Mouse (Mus musculus): ENCODE data around the gene Pex1. TPM values are rescaled to one million over a fixed set of nuclear protein-coding genes. Genes with fewer than 3 reads are reported as not detected.
A peak's percentile ranks its signal among the peaks of the same experiment; 100 is the strongest.

Pex1 gene
- 3.8 and 7.1 TPM in 2 replicates for polyA plus RNA-seq (2012; rRNA removed)

DNA sequence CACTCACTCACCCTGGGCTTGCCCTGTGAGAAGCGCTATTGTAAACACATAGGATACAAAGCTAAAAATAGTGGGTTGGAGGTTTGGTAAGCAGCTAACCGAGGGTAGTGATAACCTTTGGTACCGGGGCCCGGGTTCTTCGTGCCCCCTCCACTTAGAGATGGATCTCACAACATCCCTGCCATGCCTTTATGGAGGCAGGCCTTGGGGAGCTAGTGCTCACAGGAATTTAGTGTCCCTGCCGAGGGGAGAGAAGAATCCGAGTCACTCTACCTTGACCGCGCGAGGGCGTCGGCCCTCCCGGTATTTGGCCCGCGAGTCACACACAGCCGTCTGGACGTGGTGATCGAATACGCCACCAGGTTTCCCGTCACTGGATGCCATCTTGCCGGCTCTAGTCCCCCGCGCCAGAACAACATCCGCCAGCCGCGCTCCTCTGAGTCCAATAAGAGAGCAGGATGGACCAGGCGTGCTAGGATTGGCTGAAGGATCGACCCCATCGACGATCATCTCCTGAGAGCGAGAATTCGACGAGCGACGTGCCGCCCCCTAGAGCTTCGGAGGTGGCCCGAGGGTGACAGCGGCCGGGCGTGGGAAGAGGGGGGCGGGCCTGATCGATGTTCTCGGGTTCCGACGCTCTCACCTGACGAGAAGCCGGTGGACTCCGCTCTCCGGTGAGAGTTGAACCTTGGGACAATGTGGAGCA lies at the start of gene Pex1:
Gene Pex1, plus strand, starts transcription at position 374 of the 706 bp plus-strand sequence.
- peak; percentile 87 for DNase-seq
- H3K4me3 ChIP-seq (replicated peaks; ENCODE audit: extremely low read depth, low read depth, low read length) = peak within 1 kb of the TSS; percentile 97
- TF ChIP-seq POLR2A (IDR thresholded peaks at IDR 0.05; ENCODE audit: borderline replicate concordance, extremely low read depth, low read depth, low read length) (peak; percentile 74), CTCF (IDR thresholded peaks at IDR 0.05; ENCODE audit: insufficient read depth, low read length) (no peak)
- under 1% methylated on average over 50 of the region's 50 CpGs for WGBS
- peaks cover 3% of the 10 kb centered on the region for H3K4me1 ChIP-seq (ENCODE audit: control insufficient read depth, insufficient read depth, low read length)

DNA sequence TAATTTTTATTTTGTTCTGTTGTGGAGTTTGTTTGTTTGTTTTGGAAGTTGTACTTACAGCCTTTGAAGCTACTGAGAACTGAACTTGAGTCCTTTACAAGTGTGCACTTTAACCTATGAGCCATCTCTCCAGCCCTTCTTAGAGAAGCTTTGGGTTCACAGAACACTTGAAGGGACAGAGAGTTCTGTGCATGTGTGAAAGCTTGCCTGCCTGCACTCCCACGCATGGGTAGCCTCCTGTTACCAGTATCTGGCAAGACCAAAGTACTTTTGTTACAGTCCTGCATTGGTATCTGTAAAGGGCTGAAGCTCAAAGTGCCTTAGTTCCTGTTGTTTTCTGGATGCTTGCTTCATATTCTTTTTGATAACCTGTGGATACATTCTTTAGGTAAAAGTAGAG lies 49.6 kb upstream of the Pex1 start:
- Histone ChIP-seq H3K4me3 (replicated peaks; ENCODE audit: extremely low read depth, low read depth, low read length) (no peak overlapping the region), H3K4me1 (ENCODE audit: control insufficient read depth, insufficient read depth, low read length) (peaks cover 5% of the 10 kb centered on the region)
- no peak for DNase-seq
- 67% methylated on average over 1 of the region's 1 CpGs for WGBS
- no peak for TF ChIP-seq POLR2A (IDR thresholded peaks at IDR 0.05; ENCODE audit: borderline replicate concordance, extremely low read depth, low read depth, low read length)
- TF ChIP-seq CTCF (IDR thresholded peaks at IDR 0.05; ENCODE audit: insufficient read depth, low read length) = no peak

- TF ChIP-seq CTCF (IDR thresholded peaks at IDR 0.05; ENCODE audit: insufficient read depth, low read length) (no peak), POLR2A (IDR thresholded peaks at IDR 0.05; ENCODE audit: borderline replicate concordance, extremely low read depth, low read depth, low read length) (no peak)
- no peak for DNase-seq
- 83% methylated on average over 1 of the region's 1 CpGs for WGBS
- Histone ChIP-seq H3K4me1 (ENCODE audit: control insufficient read depth, insufficient read depth, low read length) (no peaks in the 10 kb centered on the region; the same call in 1 of the 2 replicates), H3K4me3 (replicated peaks; ENCODE audit: extremely low read depth, low read depth, low read length) (no peak overlapping the region)
Measured at GRCm38 (mm10) chr5:3551481-3551880, 44.4 kb upstream of the Pex1 start.

- Histone ChIP-seq H3K4me1 (ENCODE audit: control insufficient read depth, insufficient read depth, low read length) (no peaks in the 10 kb centered on the region; the same call in 1 of the 2 replicates), H3K4me3 (replicated peaks; ENCODE audit: extremely low read depth, low read depth, low read length) (no peak overlapping the region)
- no peak for DNase-seq
- WGBS = 60% methylated on average over 2 of the region's 2 CpGs
- TF ChIP-seq CTCF (IDR thresholded peaks at IDR 0.05; ENCODE audit: insufficient read depth, low read length) (no peak), POLR2A (IDR thresholded peaks at IDR 0.05; ENCODE audit: borderline replicate concordance, extremely low read depth, low read depth, low read length) (no peak)
Measured at GRCm38 (mm10) chr5:3554198-3554597, 41.7 kb upstream of the Pex1 start.

GRCm38 (mm10) chr5:3571266-3571665 lies 24.6 kb upstream of the Pex1 start, which contains the start of gene 1700109H08Rik:
TSS of gene 1700109H08Rik (plus strand) at chr5:3571566.
- Histone ChIP-seq H3K4me3 (replicated peaks; ENCODE audit: extremely low read depth, low read depth, low read length) (no peak within 1 kb of the TSS), H3K4me1 (ENCODE audit: control insufficient read depth, insufficient read depth, low read length) (no peaks in the 10 kb centered on the region)
- TF ChIP-seq CTCF (IDR thresholded peaks at IDR 0.05; ENCODE audit: insufficient read depth, low read length) (no peak), POLR2A (IDR thresholded peaks at IDR 0.05; ENCODE audit: borderline replicate concordance, extremely low read depth, low read depth, low read length) (no peak)
- no peak for DNase-seq
- WGBS = 96% methylated on average over 4 of the region's 4 CpGs

DNA sequence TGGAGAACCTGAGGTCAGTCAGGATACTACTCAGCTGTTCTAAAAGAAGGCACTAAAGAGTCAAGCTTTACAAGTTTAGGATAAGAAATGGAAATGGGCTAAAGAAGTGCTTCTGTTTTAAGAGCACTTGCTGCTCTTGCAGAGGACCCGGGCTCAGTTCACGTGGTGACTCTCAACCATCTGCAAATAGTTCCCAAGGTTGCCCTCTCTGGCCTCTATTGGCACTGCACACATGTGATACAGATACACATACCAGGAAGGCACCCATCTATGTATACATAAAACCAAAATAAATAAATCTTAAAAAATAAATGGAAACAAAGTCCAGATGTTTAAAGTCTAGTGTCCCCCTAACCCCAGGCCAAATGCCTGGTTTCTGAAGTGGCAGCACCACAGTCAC lies 21.0 kb upstream of the Pex1 start:
- no peak for TF ChIP-seq POLR2A (IDR thresholded peaks at IDR 0.05; ENCODE audit: borderline replicate concordance, extremely low read depth, low read depth, low read length)
- no peak for TF ChIP-seq CTCF (IDR thresholded peaks at IDR 0.05; ENCODE audit: insufficient read depth, low read length)
- 94% methylated on average over 2 of the region's 2 CpGs for WGBS
- Histone ChIP-seq H3K4me3 (replicated peaks; ENCODE audit: extremely low read depth, low read depth, low read length) (no peak overlapping the region), H3K4me1 (ENCODE audit: control insufficient read depth, insufficient read depth, low read length) (no peaks in the 10 kb centered on the region)
- DNase-seq = no peak

DNA sequence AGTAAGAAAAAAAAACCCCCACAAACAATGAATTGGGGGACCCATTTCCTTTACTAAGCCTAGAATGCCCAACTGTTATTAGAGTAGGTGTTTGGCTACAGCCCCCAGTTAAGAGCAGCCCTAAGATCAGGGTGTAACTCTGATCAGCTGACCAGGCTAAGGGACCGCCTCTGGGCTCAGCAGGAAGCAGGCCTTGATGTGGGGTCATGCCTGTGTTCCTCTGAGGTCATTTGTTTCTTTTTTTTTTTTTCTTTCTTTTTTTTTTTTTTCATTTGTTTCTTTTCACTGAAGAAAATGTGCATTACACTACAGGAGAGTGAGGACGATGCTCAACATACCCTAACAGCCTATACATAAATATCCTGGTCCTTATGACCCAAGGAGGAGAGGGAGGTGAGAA lies 17.9 kb upstream of the Pex1 start:
- TF ChIP-seq POLR2A (IDR thresholded peaks at IDR 0.05; ENCODE audit: borderline replicate concordance, extremely low read depth, low read depth, low read length) (no peak), CTCF (IDR thresholded peaks at IDR 0.05; ENCODE audit: insufficient read depth, low read length) (no peak)
- H3K4me1 ChIP-seq (ENCODE audit: control insufficient read depth, insufficient read depth, low read length) = no peaks in the 10 kb centered on the region
- no peak for DNase-seq
- H3K4me3 ChIP-seq (replicated peaks; ENCODE audit: extremely low read depth, low read depth, low read length) = no peak overlapping the region
- 94% methylated on average over 2 of the region's 2 CpGs for WGBS

GRCm38 (mm10) chr5:3579066-3579465 lies 16.8 kb upstream of the Pex1 start:
- DNase-seq = no peak
- Histone ChIP-seq H3K4me3 (replicated peaks; ENCODE audit: extremely low read depth, low read depth, low read length) (no peak overlapping the region), H3K4me1 (ENCODE audit: control insufficient read depth, insufficient read depth, low read length) (no peaks in the 10 kb centered on the region)
- WGBS = 90% methylated on average over 7 of the region's 7 CpGs
- TF ChIP-seq POLR2A (IDR thresholded peaks at IDR 0.05; ENCODE audit: borderline replicate concordance, extremely low read depth, low read depth, low read length) (no peak), CTCF (IDR thresholded peaks at IDR 0.05; ENCODE audit: insufficient read depth, low read length) (no peak)

- peak; percentile 75 for DNase-seq
- WGBS = under 1% methylated on average over 31 of the region's 31 CpGs
- Histone ChIP-seq H3K4me3 (replicated peaks; ENCODE audit: extremely low read depth, low read depth, low read length) (peak within 1 kb of the TSS; percentile 97), H3K4me1 (ENCODE audit: control insufficient read depth, insufficient read depth, low read length) (peaks cover 3% of the 10 kb centered on the region)
- no peak; the same call in 1 of the 2 replicates for TF ChIP-seq POLR2A (IDR thresholded peaks at IDR 0.05; ENCODE audit: borderline replicate concordance, extremely low read depth, low read depth, low read length)
- peak; percentile 66 for TF ChIP-seq CTCF (IDR thresholded peaks at IDR 0.05; ENCODE audit: insufficient read depth, low read length)
Measured at GRCm38 (mm10) chr5:3596399-3596766, 517 bp downstream of the Pex1 start, which contains the start of gene Rbm48. TSS of gene Rbm48 (minus strand) at chr5:3596585.

DNA sequence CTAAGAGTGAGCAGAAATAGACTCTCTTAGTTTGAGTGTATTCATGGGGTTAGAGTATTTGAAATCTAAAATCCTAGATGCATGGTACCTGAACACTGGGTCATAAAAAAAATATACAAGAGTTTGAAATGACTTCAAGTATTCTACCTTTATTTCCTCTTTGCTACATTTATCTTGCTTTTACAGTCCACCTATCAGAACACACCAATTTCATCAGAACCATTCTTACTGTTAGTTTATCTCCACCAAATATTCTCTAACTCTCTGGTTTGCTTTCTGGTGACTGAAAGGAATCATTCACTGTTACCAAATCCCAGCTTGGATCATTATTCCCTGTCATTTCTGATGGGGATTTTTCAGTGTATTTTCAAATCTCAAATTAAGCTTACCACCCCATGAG lies 1.3 kb downstream of the Pex1 start:
- DNase-seq = no peak
- Histone ChIP-seq H3K4me1 (ENCODE audit: control insufficient read depth, insufficient read depth, low read length) (peaks cover 3% of the 10 kb centered on the region), H3K4me3 (replicated peaks; ENCODE audit: extremely low read depth, low read depth, low read length) (no peak overlapping the region)
- TF ChIP-seq POLR2A (IDR thresholded peaks at IDR 0.05; ENCODE audit: borderline replicate concordance, extremely low read depth, low read depth, low read length) (no peak), CTCF (IDR thresholded peaks at IDR 0.05; ENCODE audit: insufficient read depth, low read length) (no peak)

Data from lung, adult 2 months (tissue).